Mouse (Mus musculus): ENCODE results near the gene Slc1a7.

Gene Slc1a7

GRCm38 (mm10) chr4:108055873-108056272 is 87.7 kb downstream of the Slc1a7 start:
- DNase-seq (ENCODE audit: low spot score), result no peak

GRCm38 (mm10) chr4:108057247-108057646 is 89.1 kb downstream of the Slc1a7 start:
- no peak for DNase-seq (ENCODE audit: low spot score)

GRCm38 (mm10) chr4:108058166-108058565 is 90.0 kb downstream of the Slc1a7 start:
- DNase-seq (ENCODE audit: low spot score), result no peak

- DNase-seq (ENCODE audit: low spot score), result no peak
Measured at GRCm38 (mm10) chr4:108059601-108060379, 91.7 kb downstream of the Slc1a7 start.

GRCm38 (mm10) chr4:108060774-108061173 is 92.6 kb downstream of the Slc1a7 start:
- no peak for DNase-seq (ENCODE audit: low spot score)

- DNase-seq (ENCODE audit: low spot score), result no peak
Measured at GRCm38 (mm10) chr4:108062524-108062923, 94.4 kb downstream of the Slc1a7 start.
